Mouse (Mus musculus): ENCODE results near the gene Lrrc4c.

Lrrc4c gene

GRCm38 (mm10) chr2:96876062-96876461 lies 558.1 kb downstream of the Lrrc4c start:
- DNase-seq: peak; percentile 81

- peak; percentile 28 for DNase-seq
Measured at GRCm38 (mm10) chr2:96949531-96949930, 631.6 kb downstream of the Lrrc4c start.

- peak; percentile 40 for DNase-seq
Measured at GRCm38 (mm10) chr2:96999521-96999920, 681.6 kb downstream of the Lrrc4c start.

- peak; percentile 65 for DNase-seq
Measured at GRCm38 (mm10) chr2:97018319-97018718, 700.4 kb downstream of the Lrrc4c start.

- no peak for DNase-seq
Measured at GRCm38 (mm10) chr2:97026991-97027390, 709.0 kb downstream of the Lrrc4c start.

- no peak for DNase-seq
Measured at GRCm38 (mm10) chr2:97027585-97027984, 709.6 kb downstream of the Lrrc4c start.

GRCm38 (mm10) chr2:97036401-97036800 lies 718.4 kb downstream of the Lrrc4c start:
- no peak for DNase-seq

- no peak for DNase-seq
Measured at GRCm38 (mm10) chr2:97037024-97037814, 719.2 kb downstream of the Lrrc4c start.

- DNase-seq: no peak
Measured at GRCm38 (mm10) chr2:97044016-97044415, 726.0 kb downstream of the Lrrc4c start.

- no peak for DNase-seq
Measured at GRCm38 (mm10) chr2:97045628-97046027, 727.7 kb downstream of the Lrrc4c start.

- DNase-seq: no peak
Measured at GRCm38 (mm10) chr2:97080156-97080555, 762.2 kb downstream of the Lrrc4c start.

- no peak for DNase-seq
Measured at GRCm38 (mm10) chr2:97097965-97098364, 780.0 kb downstream of the Lrrc4c start.

- DNase-seq: peak; percentile 22
Measured at GRCm38 (mm10) chr2:97103398-97104162, 785.6 kb downstream of the Lrrc4c start.

- DNase-seq: peak; percentile 16
Measured at GRCm38 (mm10) chr2:97124246-97124645, 806.3 kb downstream of the Lrrc4c start.

- DNase-seq: no peak
Measured at GRCm38 (mm10) chr2:97138454-97138853, 820.5 kb downstream of the Lrrc4c start.

GRCm38 (mm10) chr2:97151626-97152194 lies 833.7 kb downstream of the Lrrc4c start:
- DNase-seq: no peak

- no peak for DNase-seq
Measured at GRCm38 (mm10) chr2:97165745-97166144, 847.8 kb downstream of the Lrrc4c start.

- no peak for DNase-seq
Measured at GRCm38 (mm10) chr2:97178399-97178798, 860.4 kb downstream of the Lrrc4c start.

GRCm38 (mm10) chr2:97196968-97197606 lies 879.1 kb downstream of the Lrrc4c start:
- DNase-seq: no peak

- peak; percentile 89 for DNase-seq
Measured at GRCm38 (mm10) chr2:97232966-97233365, 915.0 kb downstream of the Lrrc4c start.

GRCm38 (mm10) chr2:97234074-97234473 lies 916.1 kb downstream of the Lrrc4c start:
- no peak for DNase-seq

- DNase-seq: no peak
Measured at GRCm38 (mm10) chr2:97274651-97275050, 956.7 kb downstream of the Lrrc4c start.

GRCm38 (mm10) chr2:97284986-97285385 lies 967.0 kb downstream of the Lrrc4c start:
- no peak for DNase-seq

All from cerebellum, adult 9-11 months (tissue).